Mouse (Mus musculus): ENCODE results near the gene 9930022D16Rik. TPM values are rescaled to one million over a fixed set of nuclear protein-coding genes. Genes with fewer than 3 reads are reported as not detected.

The 9930022D16Rik gene
- polyA plus RNA-seq, 1 experiment, result not detected

GRCm38 (mm10) chr11:109423294-109423693 is 9.6 kb downstream of the 9930022D16Rik start:
- TF ChIP-seq GATA1 (IDR thresholded peaks at IDR 0.05; ENCODE audit: borderline replicate concordance, low read length) (no peak), FLI1 (IDR thresholded peaks at IDR 0.05; ENCODE audit: low read length) (no peak)
- no peaks in the 10 kb centered on the region; the same call in 1 of the 2 replicates for H3K9me3 ChIP-seq
- no peaks in the 10 kb centered on the region for H3K27me3 ChIP-seq (replicated peaks)
- peaks cover 3% of the 10 kb centered on the region for H3K36me3 ChIP-seq (replicated peaks; ENCODE audit: low read length)
- H3K4me3 ChIP-seq (replicated peaks), result no peak overlapping the region
- H3K4me1 ChIP-seq, result peaks cover 55% of the 10 kb centered on the region

DNA sequence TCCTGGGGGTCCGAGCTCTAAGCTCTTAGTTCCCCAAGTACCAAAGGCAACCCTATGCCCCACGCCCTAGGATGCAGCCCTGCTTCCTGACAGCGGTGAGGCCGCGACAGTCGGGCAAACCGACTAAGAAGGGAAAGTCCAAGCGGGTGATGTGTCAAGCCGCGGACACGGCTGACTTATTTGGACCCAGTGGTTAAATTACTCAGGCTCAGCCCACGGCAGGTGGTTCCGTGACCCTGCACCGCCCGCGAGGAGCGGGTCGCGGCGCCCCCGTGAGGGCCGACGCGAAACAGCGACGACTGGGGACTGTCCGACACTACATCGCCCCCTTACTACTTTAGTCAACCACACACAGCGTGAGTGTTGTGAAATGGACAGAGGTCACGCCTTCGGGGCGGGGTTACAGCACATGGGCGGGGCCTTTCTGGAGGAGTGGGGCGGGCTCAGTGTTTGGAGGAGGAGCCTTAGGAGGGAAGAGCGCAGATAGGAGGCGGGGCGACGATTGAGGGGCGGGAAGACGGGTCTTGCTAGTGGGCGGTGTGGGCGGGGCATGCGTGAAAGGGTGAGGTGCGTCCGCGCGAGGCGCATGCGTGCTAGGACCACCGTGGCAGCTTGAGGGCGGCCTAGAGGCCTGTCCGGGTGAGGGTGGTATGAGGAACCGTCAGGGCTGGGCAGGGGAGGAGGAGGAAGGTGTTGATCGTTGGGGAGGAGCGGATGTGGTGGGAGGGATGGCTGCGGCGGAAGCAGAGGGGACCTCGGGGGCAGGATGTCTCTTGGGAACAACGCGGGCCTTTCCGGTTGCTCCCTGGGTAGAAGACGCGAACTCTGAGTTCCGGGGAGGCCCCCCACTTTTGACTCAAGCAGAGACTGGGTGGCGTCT is 11.9 kb downstream of the 9930022D16Rik start, which contains the start of gene Amz2:
Amz2 (plus strand) TSS at position 555 of the 880 bp plus-strand sequence.
- Histone ChIP-seq H3K27me3 (replicated peaks) (no peaks in the 10 kb centered on the region), H3K4me3 (replicated peaks) (peak within 1 kb of the TSS; percentile 94), H3K4me1 (peaks cover 40% of the 10 kb centered on the region), H3K9me3 (no peaks in the 10 kb centered on the region; the same call in 1 of the 2 replicates), H3K36me3 (replicated peaks; ENCODE audit: low read length) (peaks cover 26% of the 10 kb centered on the region)
- TF ChIP-seq GATA1 (IDR thresholded peaks at IDR 0.05; ENCODE audit: borderline replicate concordance, low read length) (no peak), FLI1 (IDR thresholded peaks at IDR 0.05; ENCODE audit: low read length) (no peak)

GRCm38 (mm10) chr11:109426272-109426586 is 12.5 kb downstream of the 9930022D16Rik start:
- Histone ChIP-seq H3K4me1 (peaks cover 34% of the 10 kb centered on the region), H3K27me3 (replicated peaks) (no peaks in the 10 kb centered on the region), H3K9me3 (no peaks in the 10 kb centered on the region; the same call in 1 of the 2 replicates), H3K36me3 (replicated peaks; ENCODE audit: low read length) (peaks cover 31% of the 10 kb centered on the region), H3K4me3 (replicated peaks) (peak overlapping the region; percentile 94)
- TF ChIP-seq FLI1 (IDR thresholded peaks at IDR 0.05; ENCODE audit: low read length), result no peak
- no peak for TF ChIP-seq GATA1 (IDR thresholded peaks at IDR 0.05; ENCODE audit: borderline replicate concordance, low read length)

- TF ChIP-seq FLI1 (IDR thresholded peaks at IDR 0.05; ENCODE audit: low read length) (no peak), GATA1 (IDR thresholded peaks at IDR 0.05; ENCODE audit: borderline replicate concordance, low read length) (no peak)
- Histone ChIP-seq H3K36me3 (replicated peaks; ENCODE audit: low read length) (peaks cover 40% of the 10 kb centered on the region), H3K9me3 (no peaks in the 10 kb centered on the region), H3K4me1 (peaks cover 37% of the 10 kb centered on the region), H3K27me3 (replicated peaks) (no peaks in the 10 kb centered on the region), H3K4me3 (replicated peaks) (peak overlapping the region; percentile 23)
These were observed 13.6 kb downstream of the 9930022D16Rik start for GRCm38 (mm10) chr11:109427353-109427752.

DNA sequence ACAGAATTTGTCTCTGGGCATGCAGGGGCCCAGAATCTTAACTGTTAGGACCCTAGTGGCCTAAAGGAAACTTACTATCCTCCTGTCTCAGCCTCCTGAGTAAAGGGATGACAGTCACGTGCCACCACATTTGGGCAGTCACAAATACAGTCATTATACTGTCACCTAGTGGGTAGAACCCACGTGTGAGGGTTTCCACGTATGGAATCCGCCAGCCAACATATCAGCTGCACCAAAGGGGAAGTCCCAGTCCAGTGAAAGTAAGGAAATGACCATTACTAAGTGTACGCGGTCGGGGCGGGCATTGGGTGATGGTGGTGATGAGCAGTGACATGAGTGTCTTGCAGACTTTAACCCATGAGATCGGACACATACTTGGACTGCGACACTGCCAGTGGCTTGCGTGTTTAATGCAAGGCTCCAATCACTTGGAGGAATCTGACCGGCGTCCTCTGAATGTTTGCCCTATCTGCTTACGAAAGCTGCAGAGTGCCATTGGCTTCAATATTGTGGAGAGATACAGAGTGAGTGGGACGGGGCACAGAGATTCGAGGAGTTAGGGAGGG is 20.6 kb downstream of the 9930022D16Rik start:
- H3K27me3 ChIP-seq (replicated peaks), result no peaks in the 10 kb centered on the region
- H3K36me3 ChIP-seq (replicated peaks; ENCODE audit: low read length), result peaks cover 84% of the 10 kb centered on the region
- H3K9me3 ChIP-seq, result no peaks in the 10 kb centered on the region
- TF ChIP-seq GATA1 (IDR thresholded peaks at IDR 0.05; ENCODE audit: borderline replicate concordance, low read length) (no peak), FLI1 (IDR thresholded peaks at IDR 0.05; ENCODE audit: low read length) (no peak)
- peaks cover 67% of the 10 kb centered on the region for H3K4me1 ChIP-seq
- no peak overlapping the region for H3K4me3 ChIP-seq (replicated peaks)

DNA sequence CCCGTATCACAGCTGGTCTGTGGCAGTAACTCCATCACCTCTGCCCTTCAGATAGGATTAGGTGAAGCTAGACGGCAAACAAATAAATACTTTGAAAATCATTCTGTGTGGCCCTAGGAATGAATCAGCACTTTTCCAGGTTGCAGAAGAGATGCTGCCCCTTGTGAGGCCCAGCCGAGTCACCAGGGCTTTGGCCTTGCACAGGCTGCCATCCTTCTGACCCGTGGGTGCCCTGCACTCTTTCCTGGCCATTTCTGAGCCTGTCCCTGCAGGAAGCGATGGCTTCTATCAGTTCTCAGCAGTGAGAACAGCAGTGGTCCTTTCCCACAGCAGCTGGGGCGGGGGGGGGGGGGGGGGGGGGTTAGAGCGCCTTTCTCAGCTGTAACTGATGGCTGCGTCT is 23.2 kb downstream of the 9930022D16Rik start:
- Histone ChIP-seq H3K9me3 (no peaks in the 10 kb centered on the region), H3K27me3 (replicated peaks) (no peaks in the 10 kb centered on the region), H3K4me1 (peaks cover 89% of the 10 kb centered on the region), H3K36me3 (replicated peaks; ENCODE audit: low read length) (peaks cover 62% of the 10 kb centered on the region), H3K4me3 (replicated peaks) (no peak overlapping the region)
- no peak for TF ChIP-seq GATA1 (IDR thresholded peaks at IDR 0.05; ENCODE audit: borderline replicate concordance, low read length)
- no peak for TF ChIP-seq FLI1 (IDR thresholded peaks at IDR 0.05; ENCODE audit: low read length)

GRCm38 (mm10) chr11:109439209-109439608 is 25.5 kb downstream of the 9930022D16Rik start:
- Histone ChIP-seq H3K4me1 (peaks cover 91% of the 10 kb centered on the region), H3K4me3 (replicated peaks) (peak overlapping the region; percentile 42), H3K27me3 (replicated peaks) (no peaks in the 10 kb centered on the region)

GRCm38 (mm10) chr11:109439829-109440340 is 26.2 kb downstream of the 9930022D16Rik start:
- Histone ChIP-seq H3K27me3 (replicated peaks) (no peaks in the 10 kb centered on the region), H3K36me3 (replicated peaks; ENCODE audit: low read length) (peaks cover 38% of the 10 kb centered on the region), H3K9me3 (no peaks in the 10 kb centered on the region), H3K4me1 (peaks cover 92% of the 10 kb centered on the region), H3K4me3 (replicated peaks) (peak overlapping the region; percentile 92)
- TF ChIP-seq FLI1 (IDR thresholded peaks at IDR 0.05; ENCODE audit: low read length) (no peak), GATA1 (IDR thresholded peaks at IDR 0.05; ENCODE audit: borderline replicate concordance, low read length) (no peak)

More at GRCm38 (mm10) chr11:109439209-109439608, 25.5 kb downstream of the 9930022D16Rik start:
- H3K9me3 ChIP-seq, result no peaks in the 10 kb centered on the region
- TF ChIP-seq FLI1 (IDR thresholded peaks at IDR 0.05; ENCODE audit: low read length), result no peak
- no peak for TF ChIP-seq GATA1 (IDR thresholded peaks at IDR 0.05; ENCODE audit: borderline replicate concordance, low read length)
- H3K36me3 ChIP-seq (replicated peaks; ENCODE audit: low read length), result peaks cover 43% of the 10 kb centered on the region

DNA sequence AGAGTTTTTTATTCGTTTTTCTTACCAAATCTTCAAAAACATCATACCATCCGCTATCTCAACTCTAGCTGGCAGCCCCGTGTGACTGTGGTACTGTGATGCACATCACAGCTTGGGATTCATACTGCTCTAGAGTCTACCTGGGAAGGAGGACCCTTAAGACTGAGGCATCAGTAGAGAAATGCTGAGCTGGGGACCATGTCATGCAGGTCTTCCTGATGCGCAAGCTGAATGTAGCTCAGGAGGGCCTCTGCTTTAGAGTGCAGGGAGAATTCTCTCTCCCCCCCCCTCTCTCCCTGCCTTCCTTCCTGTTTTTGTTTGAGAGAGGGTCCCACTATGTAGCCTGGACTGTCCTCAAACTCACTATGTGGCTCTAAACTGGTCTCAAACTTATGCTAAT is 26.9 kb downstream of the 9930022D16Rik start:
- peak overlapping the region; percentile 92 for H3K4me3 ChIP-seq (replicated peaks)
- peaks cover 31% of the 10 kb centered on the region for H3K36me3 ChIP-seq (replicated peaks; ENCODE audit: low read length)
- H3K27me3 ChIP-seq (replicated peaks), result no peaks in the 10 kb centered on the region
- H3K9me3 ChIP-seq, result no peaks in the 10 kb centered on the region
- no peak for TF ChIP-seq FLI1 (IDR thresholded peaks at IDR 0.05; ENCODE audit: low read length)
- TF ChIP-seq GATA1 (IDR thresholded peaks at IDR 0.05; ENCODE audit: borderline replicate concordance, low read length), result no peak
- H3K4me1 ChIP-seq, result peaks cover 92% of the 10 kb centered on the region

GRCm38 (mm10) chr11:109441119-109441518 is 27.4 kb downstream of the 9930022D16Rik start:
- H3K4me1 ChIP-seq, result peaks cover 90% of the 10 kb centered on the region
- no peak for TF ChIP-seq GATA1 (IDR thresholded peaks at IDR 0.05; ENCODE audit: borderline replicate concordance, low read length)
- no peak for TF ChIP-seq FLI1 (IDR thresholded peaks at IDR 0.05; ENCODE audit: low read length)
- H3K9me3 ChIP-seq, result no peaks in the 10 kb centered on the region
- H3K36me3 ChIP-seq (replicated peaks; ENCODE audit: low read length), result peaks cover 26% of the 10 kb centered on the region
- no peak overlapping the region for H3K4me3 ChIP-seq (replicated peaks)
- no peaks in the 10 kb centered on the region for H3K27me3 ChIP-seq (replicated peaks)
